Mouse (Mus musculus): ENCODE measurements around the gene Tdg.
"Not testable (repeated sequence)": the region's sequence is repeated elsewhere in the genome, so short reads cannot be mapped to it uniquely, and the experiment has no call there.

DNA sequence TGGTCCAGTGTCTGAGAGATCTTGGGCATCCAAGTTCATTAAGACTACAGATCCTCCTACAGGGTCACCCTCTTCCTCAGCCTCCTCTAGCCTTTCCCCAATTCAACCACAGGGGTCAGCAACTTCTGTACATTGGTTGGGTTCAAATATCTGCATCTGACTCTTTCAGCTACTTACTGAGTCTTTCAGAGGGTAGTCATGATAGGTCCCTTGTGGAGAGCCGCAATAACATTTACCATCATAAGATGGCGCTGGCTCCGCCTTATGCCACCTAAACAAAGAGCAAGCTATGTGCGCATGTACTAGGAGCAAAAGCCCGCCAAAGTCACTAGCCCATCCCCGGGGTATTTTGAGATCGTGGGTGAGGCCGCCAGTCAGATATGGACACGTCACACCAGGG lies 40.0 kb upstream of the Tdg start:
- not testable (repeated sequence) for TF ChIP-seq CTCF, EP300 (IDR thresholded peaks at IDR 0.05)

All from lung, postnatal 0 days (tissue).